Mouse (Mus musculus) C2C12 (cell line): Measurements from ENCODE around the gene Kcnj5.

Experiments used
- CEBPB ChIP-seq: IDR thresholded peaks from one replicate; pipeline ENCODE4 v1.6.1; 2011; ENCODE audit warnings: low read depth, mild to moderate bottlenecking, control low read depth, moderate library complexity
- CTCF ChIP-seq: IDR thresholded peaks from one replicate; pipeline ENCODE4 v1.5.1; 2011; ENCODE audit not compliant: control insufficient read depth, insufficient read depth, insufficient read length
- FOSL1 ChIP-seq: IDR thresholded peaks from one replicate; pipeline ENCODE4 v1.8.0; 2011; ENCODE audit warnings: mild to moderate bottlenecking, low read length; ENCODE audit not compliant: poor library complexity, insufficient read depth, severe bottlenecking
- MAX ChIP-seq: IDR thresholded peaks from one replicate; pipeline ENCODE4 v1.6.1; 2011; ENCODE audit warnings: mild to moderate bottlenecking, control low read depth
- MYOD1 ChIP-seq: IDR thresholded peaks from one replicate; pipeline ENCODE4 v1.6.1; 2011; ENCODE audit warnings: low read depth; ENCODE audit not compliant: control insufficient read depth, insufficient read length
- MYOG ChIP-seq: IDR thresholded peaks from one replicate; pipeline ENCODE4 v1.6.1; 2011; ENCODE audit not compliant: control insufficient read depth, insufficient read length; ENCODE audit errors: extremely low read depth
- USF1 ChIP-seq: IDR thresholded peaks from one replicate; pipeline ENCODE4 v1.6.1; 2011; ENCODE audit warnings: low read depth, mild to moderate bottlenecking, control low read depth, moderate library complexity

- TF ChIP-seq USF1 (no peak), CTCF (no peak), MYOD1 (no peak), MYOG (no peak), MAX (no peak), FOSL1 (no peak), CEBPB (no peak)
These were observed 32.9 kb upstream of the Kcnj5 start for GRCm38 (mm10) chr9:32376863-32377590.
